Mouse (Mus musculus): ENCODE results near the gene Anapc7. TPM values are rescaled to one million over a fixed set of nuclear protein-coding genes. Genes with fewer than 3 reads are reported as not detected.

Anapc7 gene
- total and polyA plus RNA-seq, 3 experiments, result 39.9 to 49.7 TPM; not detected in 1

DNA sequence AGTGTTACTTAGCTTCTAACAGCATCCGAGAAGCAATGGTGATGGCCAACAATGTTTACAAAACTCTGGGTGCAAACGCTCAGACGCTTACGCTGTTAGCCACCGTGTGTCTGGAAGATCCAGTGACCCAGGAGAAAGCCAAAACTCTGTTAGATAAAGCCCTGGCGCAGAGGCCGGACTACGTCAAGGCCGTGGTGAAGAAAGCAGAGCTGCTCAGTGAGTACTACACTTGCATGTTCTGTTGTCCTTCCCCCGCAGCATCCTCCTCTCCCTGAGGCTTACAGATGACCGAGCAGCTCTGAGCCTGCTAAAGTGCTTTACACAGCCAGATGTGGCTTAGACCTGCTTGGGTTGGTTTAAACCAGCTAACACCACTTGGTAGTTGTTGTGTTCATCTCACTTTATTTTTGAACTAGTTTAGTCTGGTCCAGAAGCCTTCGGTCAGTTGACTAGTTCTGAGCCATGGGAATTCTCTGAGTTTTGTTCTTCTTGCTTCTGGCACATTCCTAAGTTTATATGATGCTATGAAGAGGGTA lies 18.7 kb downstream of the Anapc7 start:
- H3K36me3 ChIP-seq (ENCODE audit: control insufficient read depth in 1 of 2, insufficient read depth in 2 of 2, low read length in 2 of 2), result peaks cover 0 to 27% of the 10 kb centered on the region in 2 experiments; a peak in 2 of 4 replicates
- H3K9ac ChIP-seq (ENCODE audit: control insufficient read depth, low read depth, low read length, poor library complexity, severe bottlenecking), result no peak overlapping the region
- no peak overlapping the region for H3K4me3 ChIP-seq (ENCODE audit: control insufficient read depth in 1 of 2, insufficient read depth in 1 of 2, low read depth in 2 of 2, low read length in 2 of 2)
- DNase-seq (ENCODE audit: low read depth, low spot score), result no peak
- H3K9me3 ChIP-seq (replicated peaks; ENCODE audit: insufficient read depth, low read length), result no peaks in the 10 kb centered on the region
- H3K27me3 ChIP-seq (ENCODE audit: control insufficient read depth in 1 of 2, insufficient read depth in 2 of 2, low read length in 2 of 2), result no peaks in the 10 kb centered on the region
- no peaks in the 10 kb centered on the region for H3K79me2 ChIP-seq (ENCODE audit: control insufficient read depth, insufficient read depth, low read length, poor library complexity)
- H3K27ac ChIP-seq (ENCODE audit: control insufficient read depth, low read depth, low read length), result no peak overlapping the region
- TF ChIP-seq MAFK (IDR thresholded peaks at IDR 0.05; ENCODE audit: borderline replicate concordance, low read depth, low read length) (no peak), MAZ (IDR thresholded peaks at IDR 0.05; ENCODE audit: low read depth, low read length) (no peak), MAX (IDR thresholded peaks at IDR 0.05; ENCODE audit: low read length) (no peak), POLR2AphosphoS2 (IDR thresholded peaks at IDR 0.05; ENCODE audit: low read length) (no peak), TBP (IDR thresholded peaks at IDR 0.05; ENCODE audit: low read depth, low read length) (no peak), USF2 (IDR thresholded peaks at IDR 0.05; ENCODE audit: borderline replicate concordance in 1 of 2, insufficient read depth in 1 of 2, low read depth in 1 of 2, low read length in 2 of 2) (no peak), ZNF384 (IDR thresholded peaks at IDR 0.05; ENCODE audit: low read depth, low read length) (no peak), RCOR1 (IDR thresholded peaks at IDR 0.05; ENCODE audit: low read depth, low read length) (no peak)
- H3K4me1 ChIP-seq (ENCODE audit: control insufficient read depth in 1 of 2, insufficient read depth in 2 of 2, low read length in 2 of 2), result no peaks in the 10 kb centered on the region

DNA sequence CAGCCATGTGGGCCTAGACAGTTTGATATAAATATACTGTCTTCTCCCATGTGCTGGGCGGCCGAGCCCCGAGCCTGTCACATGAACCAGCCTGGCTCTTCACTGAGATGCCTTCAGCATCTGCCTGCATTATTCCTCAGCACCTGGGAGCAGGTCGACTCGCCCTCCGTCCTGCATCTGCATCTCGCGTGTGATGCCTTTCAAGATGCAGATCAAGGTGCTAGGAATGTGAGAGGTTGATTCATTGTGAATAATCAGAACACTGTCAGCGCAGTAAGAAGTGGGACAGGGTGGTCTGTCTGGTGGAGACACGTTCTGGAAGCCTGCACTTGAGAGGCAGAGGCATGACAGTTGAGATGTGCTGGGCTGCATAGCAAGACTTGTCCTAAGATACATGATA lies 23.0 kb downstream of the Anapc7 start:
- DNase-seq (ENCODE audit: low read depth, low spot score), result no peak
- Histone ChIP-seq H3K27me3 (ENCODE audit: control insufficient read depth in 1 of 2, insufficient read depth in 2 of 2, low read length in 2 of 2) (no peaks in the 10 kb centered on the region), H3K36me3 (ENCODE audit: control insufficient read depth in 1 of 2, insufficient read depth in 2 of 2, low read length in 2 of 2) (peaks cover 0 to 10% of the 10 kb centered on the region in 2 experiments; a peak in 2 of 4 replicates), H3K79me2 (ENCODE audit: control insufficient read depth, insufficient read depth, low read length, poor library complexity) (no peaks in the 10 kb centered on the region), H3K4me3 (ENCODE audit: control insufficient read depth in 1 of 2, insufficient read depth in 1 of 2, low read depth in 2 of 2, low read length in 2 of 2) (no peak overlapping the region), H3K9ac (ENCODE audit: control insufficient read depth, low read depth, low read length, poor library complexity, severe bottlenecking) (no peak overlapping the region), H3K4me1 (ENCODE audit: control insufficient read depth in 1 of 2, insufficient read depth in 2 of 2, low read length in 2 of 2) (no peaks in the 10 kb centered on the region), H3K27ac (ENCODE audit: control insufficient read depth, low read depth, low read length) (no peak overlapping the region), H3K9me3 (replicated peaks; ENCODE audit: insufficient read depth, low read length) (no peaks in the 10 kb centered on the region)
- no peak for TF ChIP-seq SMC3 (IDR thresholded peaks at IDR 0.05; ENCODE audit: low read depth, low read length)
- TF ChIP-seq MAX (IDR thresholded peaks at IDR 0.05; ENCODE audit: low read length), result no peak
- TF ChIP-seq NRF1 (IDR thresholded peaks at IDR 0.05; ENCODE audit: insufficient read depth, low read depth, low read length, poor library complexity, severe bottlenecking), result no peak
- no peak for TF ChIP-seq EP300 (IDR thresholded peaks at IDR 0.05; ENCODE audit: low read depth in 1 of 2, low read length in 2 of 2)
- TF ChIP-seq SIN3A (IDR thresholded peaks at IDR 0.05; ENCODE audit: low read length), result no peak
- no peak for TF ChIP-seq TCF12 (IDR thresholded peaks at IDR 0.05; ENCODE audit: low read depth, low read length)
- TF ChIP-seq POLR2A (IDR thresholded peaks at IDR 0.05; ENCODE audit: control insufficient read depth in 1 of 2, insufficient read depth in 1 of 2, low read depth in 1 of 2, low read length in 2 of 2, poor library complexity in 1 of 2), result no peak
- TF ChIP-seq ZKSCAN1 (IDR thresholded peaks at IDR 0.05; ENCODE audit: low read depth, low read length), result no peak
